Mouse (Mus musculus): ENCODE data around the gene Olfr1208. TPM values are rescaled to one million over a fixed set of nuclear protein-coding genes. Genes with fewer than 3 reads are reported as not detected.

Gene Olfr1208
- polyA plus RNA-seq (2015; fragmentation: Nextera tagmentation; extraction: Ambion mirVana): not detected in 2 replicates

GRCm38 (mm10) chr2:88902211-88902610 is at the start of gene Olfr1208:
Gene Olfr1208, minus strand, starts transcription at chr2:88902311.
- Histone ChIP-seq H3K4me2 (ENCODE audit: low read depth, low read length) (no peak within 1 kb of the TSS), H3K27ac (ENCODE audit: low read length) (no peak within 1 kb of the TSS), H3K27me3 (ENCODE audit: control insufficient read depth, insufficient read depth, low read length) (no peaks in the 10 kb centered on the region), H3K36me3 (ENCODE audit: control insufficient read depth, insufficient read depth) (no peaks in the 10 kb centered on the region), H3K9ac (ENCODE audit: low read length) (no peak within 1 kb of the TSS), H3K4me1 (ENCODE audit: control insufficient read depth, insufficient read depth, low read length) (no peaks in the 10 kb centered on the region), H3K9me3 (replicated peaks; ENCODE audit: control insufficient read depth, low read length) (peaks cover 2% of the 10 kb centered on the region; the same call in 1 of the 2 replicates), H3K4me3 (ENCODE audit: low read length) (no peak within 1 kb of the TSS)
- ATAC-seq (replicated peaks; ENCODE audit: extremely low read depth, insufficient read depth, low FRiP score): no peak

GRCm38 (mm10) chr2:88938011-88938410 is 35.9 kb upstream of the Olfr1208 start, which contains the start of gene Olfr1211:
Gene Olfr1211, minus strand, starts transcription at chr2:88938111.
- Histone ChIP-seq H3K9ac (ENCODE audit: low read length) (no peak within 1 kb of the TSS), H3K27ac (ENCODE audit: low read length) (no peak within 1 kb of the TSS), H3K36me3 (ENCODE audit: control insufficient read depth, insufficient read depth) (no peaks in the 10 kb centered on the region), H3K9me3 (replicated peaks; ENCODE audit: control insufficient read depth, low read length) (no peaks in the 10 kb centered on the region), H3K27me3 (ENCODE audit: control insufficient read depth, insufficient read depth, low read length) (no peaks in the 10 kb centered on the region), H3K4me3 (ENCODE audit: low read length) (no peak within 1 kb of the TSS), H3K4me2 (ENCODE audit: low read depth, low read length) (no peak within 1 kb of the TSS), H3K4me1 (ENCODE audit: control insufficient read depth, insufficient read depth, low read length) (no peaks in the 10 kb centered on the region)
- WGBS: 78% methylated on average over 1 of the region's 1 CpGs
- ATAC-seq (replicated peaks; ENCODE audit: extremely low read depth, insufficient read depth, low FRiP score): no peak

GRCm38 (mm10) chr2:88915057-88915456 is 12.9 kb upstream of the Olfr1208 start, which contains the start of gene Olfr1209:
Gene Olfr1209, minus strand, starts transcription at chr2:88915157.
- Histone ChIP-seq H3K27ac (ENCODE audit: low read length) (no peak within 1 kb of the TSS), H3K9ac (ENCODE audit: low read length) (no peak within 1 kb of the TSS), H3K27me3 (ENCODE audit: control insufficient read depth, insufficient read depth, low read length) (no peaks in the 10 kb centered on the region), H3K4me2 (ENCODE audit: low read depth, low read length) (no peak within 1 kb of the TSS), H3K4me1 (ENCODE audit: control insufficient read depth, insufficient read depth, low read length) (no peaks in the 10 kb centered on the region), H3K9me3 (replicated peaks; ENCODE audit: control insufficient read depth, low read length) (no peaks in the 10 kb centered on the region; the same call in 1 of the 2 replicates), H3K36me3 (ENCODE audit: control insufficient read depth, insufficient read depth) (no peaks in the 10 kb centered on the region), H3K4me3 (ENCODE audit: low read length) (no peak within 1 kb of the TSS)
- 84% methylated on average over 3 of the region's 3 CpGs for WGBS
- ATAC-seq (replicated peaks; ENCODE audit: extremely low read depth, insufficient read depth, low FRiP score): no peak

GRCm38 (mm10) chr2:88862931-88863330 is 39.2 kb downstream of the Olfr1208 start, which contains the start of gene Olfr1206:
Gene Olfr1206, plus strand, starts transcription at chr2:88863231.
- WGBS: 73% methylated on average over 2 of the region's 2 CpGs
- Histone ChIP-seq H3K9me3 (replicated peaks; ENCODE audit: control insufficient read depth, low read length) (no peaks in the 10 kb centered on the region), H3K27ac (ENCODE audit: low read length) (no peak within 1 kb of the TSS), H3K4me3 (ENCODE audit: low read length) (no peak within 1 kb of the TSS), H3K4me1 (ENCODE audit: control insufficient read depth, insufficient read depth, low read length) (no peaks in the 10 kb centered on the region), H3K36me3 (ENCODE audit: control insufficient read depth, insufficient read depth) (no peaks in the 10 kb centered on the region), H3K27me3 (ENCODE audit: control insufficient read depth, insufficient read depth, low read length) (no peaks in the 10 kb centered on the region), H3K4me2 (ENCODE audit: low read depth, low read length) (no peak within 1 kb of the TSS), H3K9ac (ENCODE audit: low read length) (no peak within 1 kb of the TSS)
- no peak for ATAC-seq (replicated peaks; ENCODE audit: extremely low read depth, insufficient read depth, low FRiP score)

- H3K27ac ChIP-seq (ENCODE audit: low read length): no peak within 1 kb of the TSS
- no peak within 1 kb of the TSS for H3K4me3 ChIP-seq (ENCODE audit: low read length)
- no peak within 1 kb of the TSS for H3K9ac ChIP-seq (ENCODE audit: low read length)
- no peaks in the 10 kb centered on the region for H3K4me1 ChIP-seq (ENCODE audit: control insufficient read depth, insufficient read depth, low read length)
- H3K4me2 ChIP-seq (ENCODE audit: low read depth, low read length): no peak within 1 kb of the TSS
- H3K27me3 ChIP-seq (ENCODE audit: control insufficient read depth, insufficient read depth, low read length): no peaks in the 10 kb centered on the region
- no peaks in the 10 kb centered on the region for H3K36me3 ChIP-seq (ENCODE audit: control insufficient read depth, insufficient read depth)
- ATAC-seq (replicated peaks; ENCODE audit: extremely low read depth, insufficient read depth, low FRiP score): no peak
- H3K9me3 ChIP-seq (replicated peaks; ENCODE audit: control insufficient read depth, low read length): no peaks in the 10 kb centered on the region
- WGBS: 95% methylated on average over 1 of the region's 1 CpGs
Observed at GRCm38 (mm10) chr2:88848992-88849391, 53.1 kb downstream of the Olfr1208 start, which contains the start of gene Olfr1204. Gene Olfr1204, plus strand, starts transcription at chr2:88849292.

Other genes starting within 250 kb of the Olfr1208 start
- not detected in 2 replicates for gene Olfr1193, start 226.7 kb downstream of the Olfr1208 start, polyA plus RNA-seq (2015; fragmentation: Nextera tagmentation; extraction: Ambion mirVana)
- gene Olfr1195, start 213.1 kb downstream of the Olfr1208 start, polyA plus RNA-seq (2015; fragmentation: Nextera tagmentation; extraction: Ambion mirVana): not detected in 2 replicates
- not detected in 2 replicates for gene Olfr1196, start 197.7 kb downstream of the Olfr1208 start, polyA plus RNA-seq (2015; fragmentation: Nextera tagmentation; extraction: Ambion mirVana)
- not detected in 2 replicates for gene Olfr1197, start 169.9 kb downstream of the Olfr1208 start, polyA plus RNA-seq (2015; fragmentation: Nextera tagmentation; extraction: Ambion mirVana)
- not detected in 2 replicates for gene Olfr1198, start 150.9 kb downstream of the Olfr1208 start, polyA plus RNA-seq (2015; fragmentation: Nextera tagmentation; extraction: Ambion mirVana)
- gene Olfr1199, start 141.8 kb downstream of the Olfr1208 start, polyA plus RNA-seq (2015; fragmentation: Nextera tagmentation; extraction: Ambion mirVana): not detected in 2 replicates
- gene Olfr1200, start 131.8 kb downstream of the Olfr1208 start, polyA plus RNA-seq (2015; fragmentation: Nextera tagmentation; extraction: Ambion mirVana): not detected in 2 replicates
- not detected in 2 replicates for gene Olfr1201, start 109.3 kb downstream of the Olfr1208 start, polyA plus RNA-seq (2015; fragmentation: Nextera tagmentation; extraction: Ambion mirVana)
- gene Olfr1202, start 87.8 kb downstream of the Olfr1208 start, polyA plus RNA-seq (2015; fragmentation: Nextera tagmentation; extraction: Ambion mirVana): not detected in 2 replicates
- gene Olfr1205, start 72.6 kb downstream of the Olfr1208 start, polyA plus RNA-seq (2015; fragmentation: Nextera tagmentation; extraction: Ambion mirVana): not detected in 2 replicates
- not detected in 2 replicates for gene Olfr1204, start 53.0 kb downstream of the Olfr1208 start, polyA plus RNA-seq (2015; fragmentation: Nextera tagmentation; extraction: Ambion mirVana)
- not detected in 2 replicates for gene Olfr1206, start 39.1 kb downstream of the Olfr1208 start, polyA plus RNA-seq (2015; fragmentation: Nextera tagmentation; extraction: Ambion mirVana)
- gene Olfr1209, start 12.8 kb upstream of the Olfr1208 start, polyA plus RNA-seq (2015; fragmentation: Nextera tagmentation; extraction: Ambion mirVana): not detected in 2 replicates
- gene Olfr1211, start 35.8 kb upstream of the Olfr1208 start, polyA plus RNA-seq (2015; fragmentation: Nextera tagmentation; extraction: Ambion mirVana): not detected in 2 replicates
- not detected in 2 replicates for gene Olfr1212, start 51.7 kb upstream of the Olfr1208 start, polyA plus RNA-seq (2015; fragmentation: Nextera tagmentation; extraction: Ambion mirVana)
- gene Gm13762, start 78.0 kb upstream of the Olfr1208 start, polyA plus RNA-seq (2015; fragmentation: Nextera tagmentation; extraction: Ambion mirVana): not detected in 2 replicates
- not detected in 2 replicates for gene Olfr1214, start 90.3 kb upstream of the Olfr1208 start, polyA plus RNA-seq (2015; fragmentation: Nextera tagmentation; extraction: Ambion mirVana)
- not detected in 2 replicates for gene Olfr1215, start 104.7 kb upstream of the Olfr1208 start, polyA plus RNA-seq (2015; fragmentation: Nextera tagmentation; extraction: Ambion mirVana)
- gene Olfr1216, start 116.0 kb upstream of the Olfr1208 start, polyA plus RNA-seq (2015; fragmentation: Nextera tagmentation; extraction: Ambion mirVana): not detected in 2 replicates
- not detected in 2 replicates for gene Olfr1217, start 129.8 kb upstream of the Olfr1208 start, polyA plus RNA-seq (2015; fragmentation: Nextera tagmentation; extraction: Ambion mirVana)
- gene Olfr1218, start 158.9 kb upstream of the Olfr1208 start, polyA plus RNA-seq (2015; fragmentation: Nextera tagmentation; extraction: Ambion mirVana): not detected in 2 replicates
- gene Olfr1219, start 181.2 kb upstream of the Olfr1208 start, polyA plus RNA-seq (2015; fragmentation: Nextera tagmentation; extraction: Ambion mirVana): not detected in 2 replicates
- not detected in 2 replicates for gene Olfr1220, start 204.5 kb upstream of the Olfr1208 start, polyA plus RNA-seq (2015; fragmentation: Nextera tagmentation; extraction: Ambion mirVana)
- not detected in 2 replicates for gene Olfr1221, start 215.0 kb upstream of the Olfr1208 start, polyA plus RNA-seq (2015; fragmentation: Nextera tagmentation; extraction: Ambion mirVana)
- not detected in 2 replicates for gene Olfr1222, start 230.7 kb upstream of the Olfr1208 start, polyA plus RNA-seq (2015; fragmentation: Nextera tagmentation; extraction: Ambion mirVana)
- gene Olfr1223, start 249.2 kb upstream of the Olfr1208 start, polyA plus RNA-seq (2015; fragmentation: Nextera tagmentation; extraction: Ambion mirVana): not detected in 2 replicates

Data from heart, embryonic 16.5 days (tissue).